Mouse (Mus musculus) thymus, adult 2 months (tissue): ENCODE measurements around the gene Emc1.

ENCODE experiments used
- CTCF ChIP-seq: fragments of 200-500 bp; IDR thresholded peaks from 2 replicates; pipeline ENCODE4 v1.5.1; 2012; ENCODE audit warnings: mild to moderate bottlenecking, control low read depth, low read length, moderate library complexity, borderline replicate concordance; ENCODE audit not compliant: control insufficient read depth, poor library complexity, insufficient read depth; ENCODE audit errors: extremely low read depth
- POLR2A ChIP-seq: fragments of 200-500 bp; IDR thresholded peaks from 2 replicates; pipeline ENCODE4 v1.6.1; 2012; ENCODE audit warnings: mild to moderate bottlenecking, low read length, control low read depth, moderate library complexity; ENCODE audit not compliant: control insufficient read depth, poor library complexity, insufficient read depth; ENCODE audit errors: extremely low read depth

GRCm38 (mm10) chr4:139389557-139389956 lies 37.2 kb downstream of the Emc1 start:
- TF ChIP-seq CTCF = no peak
- TF ChIP-seq POLR2A = no peak
